Mouse (Mus musculus) limb, embryonic 11.5 days (tissue): ENCODE data around the gene Gm4559. TPM values are rescaled to one million over a fixed set of nuclear protein-coding genes. Genes with fewer than 3 reads are reported as not detected.
"Not testable (repeated sequence)": the region's sequence is repeated elsewhere in the genome, so short reads cannot be mapped to it uniquely, and the experiment has no call there.

Source experiments
- ATAC-seq: fragments of 200-750 bp; cut with Nextera tagmentation; 2 replicates; pipeline ENCODE4 v1.8.0; 2017; ENCODE audit warnings: low read depth; ENCODE audit not compliant: insufficient number of reproducible peaks, low FRiP score, low TSS enrichment
- DNase-seq: peaks from one replicate; pipeline ENCODE4 v3.0.0-alpha.2; 2015; ENCODE audit warnings: low spot score
- H3K27ac ChIP-seq: fragments of 300-500 bp; sonication (generic); replicated peaks from 2 replicates; pipeline ENCODE4 v1.5.1; 2014; ENCODE audit warnings: low read depth, mild to moderate bottlenecking, low read length
- H3K27me3 ChIP-seq: fragments of 300-500 bp; sonication (generic); 2 replicates; pipeline ENCODE4 v1.6.1; 2014; ENCODE audit warnings: mild to moderate bottlenecking, low read length, mixed read lengths; ENCODE audit not compliant: control insufficient read depth, insufficient read depth
- H3K36me3 ChIP-seq: fragments of 300-500 bp; sonication (generic); 2 replicates; pipeline ENCODE4 v1.6.1; 2014; ENCODE audit warnings: mild to moderate bottlenecking, low read length, moderate library complexity, mixed read lengths; ENCODE audit not compliant: control insufficient read depth, insufficient read depth
- H3K4me1 ChIP-seq: fragments of 300-500 bp; sonication (generic); 2 replicates; pipeline ENCODE4 v1.6.1; 2014; ENCODE audit warnings: low read length, mixed read lengths; ENCODE audit not compliant: control insufficient read depth, insufficient read depth
- H3K4me2 ChIP-seq: fragments of 300-500 bp; sonication (generic); 2 replicates; pipeline ENCODE4 v1.6.1; 2014; ENCODE audit warnings: low read depth, mild to moderate bottlenecking, moderate library complexity; ENCODE audit not compliant: severe bottlenecking
- H3K4me3 ChIP-seq: fragments of 300-500 bp; sonication (generic); 2 replicates; pipeline ENCODE4 v1.5.1; 2014; ENCODE audit warnings: low read depth, low read length
- H3K9ac ChIP-seq: fragments of 300-500 bp; sonication (generic); 2 replicates; pipeline ENCODE4 v1.6.1; 2014; ENCODE audit warnings: mild to moderate bottlenecking, low read length
- H3K9me3 ChIP-seq: fragments of 300-500 bp; sonication (generic); 2 replicates; pipeline ENCODE4 v1.6.1; 2016; ENCODE audit warnings: low read length; ENCODE audit not compliant: control insufficient read depth
- WGBS: fragments of 180-500 bp; shearing (Covaris S2); extraction: QIAGEN DNeasy Blood & Tissue Kit; methylation state at CpG from one replicate; pipeline ENCODE4 v1.1.7; 2014; 5-methylcytosine and 5-hydroxymethylcytosine counted together
- polyA plus RNA-seq: library from polyadenylated mRNA; unstranded; fragments of >200 nt; fragmentation: Nextera tagmentation; extraction: Ambion mirVana; gene quantifications from 2 replicates; pipeline ENCODE4 v1.2.1, GENCODE M21; 2014

Gm4559 gene
- polyA plus RNA-seq, result not detected in 2 replicates

GRCm38 (mm10) chr7:142274263-142274662 lies at the start of gene Gm4559:
Gene Gm4559, minus strand, starts transcription at chr7:142274363.
- not testable (repeated sequence) for H3K9ac ChIP-seq, H3K9me3 ChIP-seq, H3K4me1 ChIP-seq, H3K27ac ChIP-seq, H3K4me2 ChIP-seq, H3K36me3 ChIP-seq, H3K4me3 ChIP-seq, ATAC-seq, H3K27me3 ChIP-seq, DNase-seq

DNA sequence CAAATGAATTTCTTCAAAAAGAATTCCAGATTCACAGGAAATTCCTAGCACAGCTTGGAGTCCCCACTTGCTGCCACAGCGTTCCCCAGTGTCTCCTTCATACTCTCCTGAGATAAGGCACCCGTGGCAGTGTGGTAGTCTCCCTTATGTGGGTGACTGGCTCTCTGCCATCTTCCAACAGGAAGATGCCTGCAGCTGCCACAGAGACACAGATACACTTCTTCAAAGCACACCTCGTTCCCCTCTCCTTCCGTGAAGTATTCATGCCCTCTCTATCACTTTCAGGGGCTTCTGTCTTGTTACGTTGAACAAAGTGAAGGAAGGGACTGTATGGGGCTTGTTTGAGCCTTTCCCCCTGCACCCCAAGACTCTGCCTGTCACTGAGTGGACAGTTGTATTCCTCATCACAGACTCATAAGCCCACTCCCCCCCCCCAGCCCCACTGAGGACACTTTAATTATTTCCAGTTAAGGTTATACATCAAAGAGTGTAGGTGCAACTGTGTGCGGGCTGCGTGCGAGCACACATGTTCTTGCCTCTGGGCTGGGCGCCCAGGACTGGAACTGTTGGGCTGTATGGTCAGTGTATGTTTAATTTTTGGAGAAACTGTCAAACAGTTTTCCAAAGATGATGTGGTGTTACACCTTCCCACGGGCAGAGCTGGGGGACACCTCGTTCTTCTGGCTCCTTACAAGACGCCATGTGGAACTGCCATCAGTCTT lies 49.4 kb upstream of the Gm4559 start:
- no peak for ATAC-seq
- H3K27me3 ChIP-seq, result no peaks in the 10 kb centered on the region
- no peak overlapping the region for H3K4me2 ChIP-seq
- no peak overlapping the region for H3K9ac ChIP-seq
- H3K27ac ChIP-seq, result no peak overlapping the region; the same call in none of the 2 replicates
- no peaks in the 10 kb centered on the region for H3K36me3 ChIP-seq
- no peak for DNase-seq
- WGBS, result 70% methylated on average over 12 of the region's 12 CpGs
- H3K4me1 ChIP-seq, result peaks cover 8% of the 10 kb centered on the region; the same call in 1 of the 2 replicates
- H3K9me3 ChIP-seq, result no peaks in the 10 kb centered on the region
- no peak overlapping the region for H3K4me3 ChIP-seq

- no peak overlapping the region for H3K9ac ChIP-seq
- ATAC-seq (no peak), DNase-seq (no peak)
- H3K9me3 ChIP-seq, result no peaks in the 10 kb centered on the region
- H3K36me3 ChIP-seq, result no peaks in the 10 kb centered on the region
- H3K4me2 ChIP-seq, result no peak overlapping the region
- H3K4me1 ChIP-seq, result peaks cover 8% of the 10 kb centered on the region; the same call in 1 of the 2 replicates
- H3K27me3 ChIP-seq, result no peaks in the 10 kb centered on the region
- no peak overlapping the region for H3K4me3 ChIP-seq
- peak overlapping the region; percentile 61 for H3K27ac ChIP-seq
- 83% methylated on average over 6 of the region's 6 CpGs for WGBS
Observed at GRCm38 (mm10) chr7:142322641-142323040, 48.5 kb upstream of the Gm4559 start.

- H3K4me1 ChIP-seq, H3K4me3 ChIP-seq, H3K36me3 ChIP-seq, H3K9me3 ChIP-seq, H3K27me3 ChIP-seq, H3K4me2 ChIP-seq, DNase-seq, H3K9ac ChIP-seq: not testable (repeated sequence)
- peak overlapping the region; percentile 53 for H3K27ac ChIP-seq
- peak; percentile 71 for ATAC-seq
- WGBS, result 20% methylated on average over 3 of the region's 10 CpGs
Observed at GRCm38 (mm10) chr7:142321637-142322306, 47.6 kb upstream of the Gm4559 start.

GRCm38 (mm10) chr7:142320906-142321305 lies 46.7 kb upstream of the Gm4559 start:
- H3K4me2 ChIP-seq, result no peak overlapping the region
- no peaks in the 10 kb centered on the region for H3K27me3 ChIP-seq
- ATAC-seq (no peak), DNase-seq (no peak)
- H3K27ac ChIP-seq, result peak overlapping the region; percentile 31
- H3K9ac ChIP-seq, result no peak overlapping the region
- H3K36me3 ChIP-seq, result no peaks in the 10 kb centered on the region
- H3K9me3 ChIP-seq, result no peaks in the 10 kb centered on the region
- WGBS, result 28% methylated on average over 2 of the region's 2 CpGs
- H3K4me1 ChIP-seq, result peaks cover 10% of the 10 kb centered on the region; the same call in 1 of the 2 replicates
- no peak overlapping the region for H3K4me3 ChIP-seq

- Histone ChIP-seq H3K9me3 (no peaks in the 10 kb centered on the region), H3K4me3 (no peak overlapping the region), H3K4me2 (no peak overlapping the region), H3K27me3 (no peaks in the 10 kb centered on the region), H3K9ac (no peak overlapping the region), H3K36me3 (no peaks in the 10 kb centered on the region), H3K27ac (no peak overlapping the region), H3K4me1 (peaks cover 10% of the 10 kb centered on the region; the same call in 1 of the 2 replicates)
- WGBS, result 77% methylated on average over 11 of the region's 11 CpGs
- no peak for DNase-seq
- ATAC-seq, result no peak
Observed at GRCm38 (mm10) chr7:142319124-142319523, 45.0 kb upstream of the Gm4559 start.

GRCm38 (mm10) chr7:142317216-142317615 lies 43.1 kb upstream of the Gm4559 start:
- Histone ChIP-seq H3K4me3 (no peak overlapping the region), H3K9me3 (no peaks in the 10 kb centered on the region), H3K4me1 (peaks cover 8% of the 10 kb centered on the region; the same call in 1 of the 2 replicates), H3K4me2 (no peak overlapping the region), H3K27me3 (no peaks in the 10 kb centered on the region), H3K9ac (0 out of 2 replicates have a peak overlapping the region, but pooled peaks have one; percentile 4), H3K27ac (no peak overlapping the region), H3K36me3 (no peaks in the 10 kb centered on the region)
- no peak for ATAC-seq
- WGBS, result 42% methylated on average over 5 of the region's 5 CpGs
- no peak for DNase-seq

GRCm38 (mm10) chr7:142316558-142316957 lies 42.4 kb upstream of the Gm4559 start:
- no peaks in the 10 kb centered on the region for H3K36me3 ChIP-seq
- no peak overlapping the region for H3K27ac ChIP-seq
- DNase-seq (peak; percentile 72), ATAC-seq (0 out of 2 replicates have a peak, but pooled peaks have one; percentile 70)
- WGBS, result 31% methylated on average over 6 of the region's 6 CpGs
- no peaks in the 10 kb centered on the region for H3K9me3 ChIP-seq
- no peaks in the 10 kb centered on the region for H3K27me3 ChIP-seq
- no peak overlapping the region for H3K4me3 ChIP-seq
- H3K4me1 ChIP-seq, result peaks cover 8% of the 10 kb centered on the region; the same call in 1 of the 2 replicates
- H3K4me2 ChIP-seq, result no peak overlapping the region
- no peak overlapping the region for H3K9ac ChIP-seq
